Mouse (Mus musculus) right cerebral cortex, postnatal 25 days (tissue): ENCODE data around the gene Matn3.
A peak's percentile ranks its signal among the peaks of the same experiment; 100 is the strongest.

ENCODE experiments used
- DNase-seq: peaks from one replicate; pipeline ENCODE4 v3.0.0; 2022

The Matn3 gene

GRCm38 (mm10) chr12:8939490-8939889 is 8.2 kb upstream of the Matn3 start:
- DNase-seq: no peak

GRCm38 (mm10) chr12:8940011-8941005 is 7.4 kb upstream of the Matn3 start:
- no peak for DNase-seq

GRCm38 (mm10) chr12:8941131-8941615 is 6.6 kb upstream of the Matn3 start:
- no peak for DNase-seq

- no peak for DNase-seq
Observed at GRCm38 (mm10) chr12:8941699-8942392, 5.9 kb upstream of the Matn3 start.

- no peak for DNase-seq
Observed at GRCm38 (mm10) chr12:8947163-8947562, 566 bp upstream of the Matn3 start.

GRCm38 (mm10) chr12:8953136-8953535 is 5.4 kb downstream of the Matn3 start:
- no peak for DNase-seq

GRCm38 (mm10) chr12:8954161-8954561 is 6.4 kb downstream of the Matn3 start:
- DNase-seq: no peak

- no peak for DNase-seq
Observed at GRCm38 (mm10) chr12:8961607-8962316, 14.0 kb downstream of the Matn3 start.

GRCm38 (mm10) chr12:8969828-8970227 is 22.1 kb downstream of the Matn3 start:
- DNase-seq: no peak

- peak; percentile 92 for DNase-seq
Observed at GRCm38 (mm10) chr12:8973820-8974465, 26.2 kb downstream of the Matn3 start, which contains the start of gene Wdr35. Wdr35 (plus strand) TSS chr12:8973892.

GRCm38 (mm10) chr12:8975076-8975475 is 27.3 kb downstream of the Matn3 start:
- DNase-seq: no peak

- no peak for DNase-seq
Observed at GRCm38 (mm10) chr12:8993231-8993630, 45.5 kb downstream of the Matn3 start.

GRCm38 (mm10) chr12:8998318-8998717 is 50.6 kb downstream of the Matn3 start:
- no peak for DNase-seq

GRCm38 (mm10) chr12:9002038-9002648 is 54.4 kb downstream of the Matn3 start:
- DNase-seq: peak; percentile 20

- DNase-seq: no peak
Observed at GRCm38 (mm10) chr12:9007146-9007545, 59.4 kb downstream of the Matn3 start.

GRCm38 (mm10) chr12:9007811-9008210 is 60.1 kb downstream of the Matn3 start:
- DNase-seq: no peak

GRCm38 (mm10) chr12:9010311-9010710 is 62.6 kb downstream of the Matn3 start:
- no peak for DNase-seq

GRCm38 (mm10) chr12:9016376-9016775 is 68.6 kb downstream of the Matn3 start:
- DNase-seq: no peak

- no peak for DNase-seq
Observed at GRCm38 (mm10) chr12:9020431-9020830, 72.7 kb downstream of the Matn3 start.

GRCm38 (mm10) chr12:9020986-9021385 is 73.3 kb downstream of the Matn3 start:
- no peak for DNase-seq
